Mouse (Mus musculus): ENCODE results near the gene Gcnt3. TPM values are rescaled to one million over a fixed set of nuclear protein-coding genes. Genes with fewer than 3 reads are reported as not detected.

The Gcnt3 gene
- total and polyA plus RNA-seq, 3 experiments = not detected

GRCm38 (mm10) chr9:69987579-69987978, 50.3 kb downstream of the Gcnt3 start:
- TF ChIP-seq CTCF (IDR thresholded peaks at IDR 0.05) (peak; percentile 92), EP300 (IDR thresholded peaks at IDR 0.05; ENCODE audit: insufficient read depth, low read depth, low read length) (no peak)
- no peak overlapping the region for H3K9ac ChIP-seq (ENCODE audit: low read depth, low read length)
- peak overlapping the region; percentile 5; the same call in 1 of the 2 replicates for H3K27ac ChIP-seq
- under 1% methylated on average over 3 of the region's 3 CpGs for WGBS
- intact Hi-C loops (cut with DNase I) = loop anchor here (1.0 to 5.0 kb wide), 3 partner anchors 38 to 480 kb away; no protein-coding TSS in a partner anchor
- H3K79me2 ChIP-seq (replicated peaks; ENCODE audit: control insufficient read depth, insufficient read depth, low read length) = no peaks in the 10 kb centered on the region; the same call in none of the 2 replicates
- H3K4me3 ChIP-seq = no peak overlapping the region
- H3K4me1 ChIP-seq (ENCODE audit: control insufficient read depth, insufficient read depth, low read length) = peaks cover 9% of the 10 kb centered on the region
- peaks cover 14% of the 10 kb centered on the region for H3K36me3 ChIP-seq (ENCODE audit: control insufficient read depth, insufficient read depth, low read length)
- H3K27me3 ChIP-seq (ENCODE audit: control insufficient read depth, insufficient read depth, low read length) = no peaks in the 10 kb centered on the region
- peak; percentile 57 to 69 for DNase-seq

- 82% methylated on average over 5 of the region's 5 CpGs for WGBS
- peaks cover 9% of the 10 kb centered on the region for H3K36me3 ChIP-seq (ENCODE audit: control insufficient read depth, insufficient read depth, low read length)
- TF ChIP-seq EP300 (IDR thresholded peaks at IDR 0.05; ENCODE audit: insufficient read depth, low read depth, low read length) (no peak), CTCF (IDR thresholded peaks at IDR 0.05) (no peak), POLR2A (IDR thresholded peaks at IDR 0.05; ENCODE audit: insufficient read depth, low read depth, low read length) (no peak)
Observed at GRCm38 (mm10) chr9:69986571-69986970, 51.3 kb downstream of the Gcnt3 start.

GRCm38 (mm10) chr9:69986063-69986462, 51.8 kb downstream of the Gcnt3 start:
- no peak for DNase-seq
- 78% methylated on average over 10 of the region's 10 CpGs for WGBS
- no peak overlapping the region for H3K4me3 ChIP-seq
- H3K36me3 ChIP-seq (ENCODE audit: control insufficient read depth, insufficient read depth, low read length) = peaks cover 4% of the 10 kb centered on the region
- H3K79me2 ChIP-seq (replicated peaks; ENCODE audit: control insufficient read depth, insufficient read depth, low read length) = no peaks in the 10 kb centered on the region; the same call in none of the 2 replicates
- peaks cover 5% of the 10 kb centered on the region for H3K4me1 ChIP-seq (ENCODE audit: control insufficient read depth, insufficient read depth, low read length)
- TF ChIP-seq EP300 (IDR thresholded peaks at IDR 0.05; ENCODE audit: insufficient read depth, low read depth, low read length) (no peak), CTCF (IDR thresholded peaks at IDR 0.05) (no peak), POLR2A (IDR thresholded peaks at IDR 0.05; ENCODE audit: insufficient read depth, low read depth, low read length) (no peak)
- H3K9ac ChIP-seq (ENCODE audit: low read depth, low read length) = no peak overlapping the region
- intact Hi-C loops (cut with DNase I) = loop anchor here (5.0 kb wide), 1 partner anchor 479 kb away; no protein-coding TSS in a partner anchor
- no peaks in the 10 kb centered on the region for H3K27me3 ChIP-seq (ENCODE audit: control insufficient read depth, insufficient read depth, low read length)
- no peak overlapping the region for H3K27ac ChIP-seq

More at GRCm38 (mm10) chr9:69986571-69986970, 51.3 kb downstream of the Gcnt3 start:
- H3K27ac ChIP-seq = no peak overlapping the region
- no peak overlapping the region for H3K4me3 ChIP-seq
- H3K9ac ChIP-seq (ENCODE audit: low read depth, low read length) = no peak overlapping the region
- intact Hi-C loops (cut with DNase I) = loop anchor here (5.0 kb wide), 1 partner anchor 479 kb away; no protein-coding TSS in a partner anchor
- no peak for DNase-seq
- H3K27me3 ChIP-seq (ENCODE audit: control insufficient read depth, insufficient read depth, low read length) = no peaks in the 10 kb centered on the region
- H3K4me1 ChIP-seq (ENCODE audit: control insufficient read depth, insufficient read depth, low read length) = peaks cover 8% of the 10 kb centered on the region
- H3K79me2 ChIP-seq (replicated peaks; ENCODE audit: control insufficient read depth, insufficient read depth, low read length) = no peaks in the 10 kb centered on the region; the same call in none of the 2 replicates

- peaks cover 2% of the 10 kb centered on the region for H3K4me1 ChIP-seq (ENCODE audit: control insufficient read depth, insufficient read depth, low read length)
- H3K9ac ChIP-seq (ENCODE audit: low read depth, low read length) = no peak overlapping the region
- WGBS = 64% methylated on average over 1 of the region's 1 CpGs
- no peaks in the 10 kb centered on the region; the same call in 1 of the 2 replicates for H3K79me2 ChIP-seq (replicated peaks; ENCODE audit: control insufficient read depth, insufficient read depth, low read length)
- intact Hi-C loops (cut with DNase I) = loop anchor here (5.0 kb wide), 1 partner anchor 478 kb away; no protein-coding TSS in a partner anchor
- no peak for DNase-seq
- TF ChIP-seq CTCF (IDR thresholded peaks at IDR 0.05) (no peak), POLR2A (IDR thresholded peaks at IDR 0.05; ENCODE audit: insufficient read depth, low read depth, low read length) (no peak), EP300 (IDR thresholded peaks at IDR 0.05; ENCODE audit: insufficient read depth, low read depth, low read length) (no peak)
- H3K36me3 ChIP-seq (ENCODE audit: control insufficient read depth, insufficient read depth, low read length) = peaks cover under 1% of the 10 kb centered on the region
- H3K27ac ChIP-seq = no peak overlapping the region
- no peak overlapping the region for H3K4me3 ChIP-seq
- H3K27me3 ChIP-seq (ENCODE audit: control insufficient read depth, insufficient read depth, low read length) = no peaks in the 10 kb centered on the region
Observed at GRCm38 (mm10) chr9:69985526-69985925, 52.4 kb downstream of the Gcnt3 start.

Other genes with a start within 250 kb of the Gcnt3 start
- 10 to 100 TPM; 96.7 to 97.0 TPM for gene Bnip2, start 48.6 kb downstream of the Gcnt3 start, total RNA-seq (2021)
- 34.1 and 62.8 TPM in 2 replicates for gene Bnip2, start 48.6 kb downstream of the Gcnt3 start, polyA plus RNA-seq (2012; rRNA removed)
- gene Gtf2a2, start 25.5 kb downstream of the Gcnt3 start, total RNA-seq (2021) = 10 to 100 TPM; 53.7 to 54.7 TPM
- gene Gtf2a2, start 25.5 kb downstream of the Gcnt3 start, polyA plus RNA-seq (2012; rRNA removed) = 23.3 and 37.5 TPM in 2 replicates
- gene Fam81a, start 104.5 kb upstream of the Gcnt3 start, total RNA-seq (2021) = 10 to 100 TPM; 30.7 to 32.6 TPM
- 7.0 and 9.0 TPM in 2 replicates for gene Fam81a, start 104.5 kb upstream of the Gcnt3 start, polyA plus RNA-seq (2012; rRNA removed)
- 10 to 100 TPM in 1 of 2 experiments, 1 to 10 TPM in 1; 8.5 to 11.3 TPM for gene Myo1e, start 169.3 kb upstream of the Gcnt3 start, total RNA-seq (2021)
- gene Myo1e, start 169.3 kb upstream of the Gcnt3 start, polyA plus RNA-seq (2012; rRNA removed) = 3.9 and 5.8 TPM in 2 replicates